Mouse (Mus musculus): Measurements from ENCODE around the gene Tnxb.

GRCm38 (mm10) chr17:34662468-34662867, 7.9 kb upstream of the Tnxb start:
- no peak for TF ChIP-seq CTCF (IDR thresholded peaks at IDR 0.05; ENCODE audit: low read depth, low read length)
- no peak for TF ChIP-seq GATA1 (IDR thresholded peaks at IDR 0.05; ENCODE audit: borderline replicate concordance, low read length)
- no peak for TF ChIP-seq TAL1 (conservative IDR thresholded peaks at IDR 0.05; ENCODE audit: low read depth, low read length)

Data from G1E (cell line).